Comparison of ENCODE assay signal across 9 mouse cellular contexts in the genomic region with DNA sequence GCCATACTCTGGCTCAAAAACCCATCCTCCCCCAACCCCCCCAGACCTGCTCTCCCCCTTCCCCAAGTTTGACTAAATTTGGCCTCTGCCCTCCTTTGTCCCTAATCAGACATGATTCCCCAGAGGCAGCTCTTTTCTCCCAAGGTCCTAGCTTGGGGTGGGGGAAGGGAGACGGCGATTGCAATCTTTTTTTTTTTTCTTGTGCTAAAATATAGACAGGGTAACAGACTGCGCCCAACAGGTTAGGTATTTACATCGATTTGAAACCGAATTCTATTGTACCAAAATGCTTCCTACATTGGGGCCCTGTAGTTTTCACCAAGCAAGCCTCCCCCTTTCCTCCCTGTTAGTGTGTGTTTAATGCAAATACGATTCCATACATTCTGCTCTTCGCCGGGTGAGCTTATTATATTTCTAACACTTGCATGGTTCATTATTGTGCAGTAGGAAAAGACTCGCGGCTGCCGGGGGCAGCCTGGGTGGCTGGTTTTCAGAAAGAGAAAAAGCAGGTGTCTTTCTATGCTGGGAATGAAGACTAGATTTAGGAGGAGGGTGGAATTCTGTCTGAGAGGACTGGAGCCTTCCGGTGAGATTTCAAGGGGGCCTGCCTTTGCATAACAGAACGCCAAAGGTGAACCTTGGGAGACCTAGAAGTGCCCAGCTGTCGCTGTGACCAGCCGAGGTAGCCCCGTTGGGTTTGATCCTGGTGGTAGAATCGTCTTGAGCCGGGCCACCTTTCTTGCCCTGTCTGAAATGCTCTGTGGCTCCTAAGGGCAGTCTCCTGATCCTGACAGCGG.
DNase-seq lines count a peak whose midpoint lies in the region; ATAC-seq and TF ChIP-seq lines count a peak whose summit lies in the region.
"Had no signal": no experiment of that assay in that cellular context is flagged by ENCODE, and none has a peak within 500 bp of the region (broad histone marks: within the 10 kb centered on the region; RNA-seq: fewer than 3 reads in every experiment).

No protein-coding gene starts in this region.

- H3K9ac ChIP-seq in heart, embryonic 12.5 days, result peak overlapping the region; percentile 93
- peak overlapping the region; percentile 77 for H3K9ac ChIP-seq in hindbrain, embryonic 15.5 days
- peak overlapping the region; percentile 100 for H3K9ac ChIP-seq in midbrain, embryonic 13.5 days (replicated peaks)

- 20% methylated on average over 19 of the region's 19 CpGs for WGBS in heart, embryonic 12.5 days
- WGBS in hindbrain, embryonic 15.5 days, result 16% methylated on average over 19 of the region's 19 CpGs
- WGBS in midbrain, embryonic 13.5 days, result 7% methylated on average over 19 of the region's 19 CpGs

- intact Hi-C loops in heart, postnatal 10 days (cut with DNase I), result loop anchor here (5.0 kb wide), 3 partner anchors 101 to 199 kb away; no protein-coding TSS in a partner anchor
- intact Hi-C loops in left cerebral cortex, postnatal 36 days (cut with DNase I), result no loop called here

- no peaks in the 10 kb centered on the region for H3K36me3 ChIP-seq in heart, embryonic 12.5 days
- no peaks in the 10 kb centered on the region for H3K36me3 ChIP-seq in hindbrain, embryonic 15.5 days
- no peaks in the 10 kb centered on the region for H3K36me3 ChIP-seq in midbrain, embryonic 13.5 days

- no peaks in the 10 kb centered on the region for H3K9me3 ChIP-seq in heart, embryonic 12.5 days (replicated peaks)
- H3K9me3 ChIP-seq in hindbrain, embryonic 15.5 days, result no peaks in the 10 kb centered on the region
- H3K9me3 ChIP-seq in midbrain, embryonic 13.5 days, result no peaks in the 10 kb centered on the region

- H3K4me3 ChIP-seq in heart, embryonic 12.5 days, result peak overlapping the region; percentile 90
- H3K4me3 ChIP-seq in hindbrain, embryonic 15.5 days, result peak overlapping the region; percentile 62
- peak overlapping the region; percentile 83 for H3K4me3 ChIP-seq in midbrain, embryonic 13.5 days (replicated peaks)

- ATAC-seq in heart, embryonic 12.5 days (ENCODE audit: insufficient number of reproducible peaks, low FRiP score), result no peak
- no peak for ATAC-seq in hindbrain, embryonic 15.5 days (ENCODE audit: low FRiP score, low read depth)
- no peak for ATAC-seq in midbrain, embryonic 13.5 days
- ATAC-seq: CD4-positive, CD25-positive, alpha-beta regulatory T cell, adult 4 months had no signal

- H3K27me3 ChIP-seq in heart, embryonic 12.5 days (replicated peaks), result no peaks in the 10 kb centered on the region
- peaks cover 12% of the 10 kb centered on the region for H3K27me3 ChIP-seq in hindbrain, embryonic 15.5 days
- H3K27me3 ChIP-seq in midbrain, embryonic 13.5 days, result no peaks in the 10 kb centered on the region

- H3K4me1 ChIP-seq in heart, embryonic 12.5 days (replicated peaks), result peaks cover 87% of the 10 kb centered on the region
- H3K4me1 ChIP-seq in hindbrain, embryonic 15.5 days (replicated peaks), result peaks cover 75% of the 10 kb centered on the region
- peaks cover 97% of the 10 kb centered on the region for H3K4me1 ChIP-seq in midbrain, embryonic 13.5 days (replicated peaks)

- no peak for TF ChIP-seq CTCF in brain, embryonic 14.5 days (IDR thresholded peaks at IDR 0.05; ENCODE audit: borderline replicate concordance, extremely low read depth, insufficient read depth, insufficient read length)

- peak overlapping the region; percentile 91 for H3K27ac ChIP-seq in heart, embryonic 12.5 days (ENCODE audit: poor library complexity, severe bottlenecking)
- peak overlapping the region; percentile 93 for H3K27ac ChIP-seq in hindbrain, embryonic 15.5 days (replicated peaks)
- H3K27ac ChIP-seq in midbrain, embryonic 13.5 days, result peak overlapping the region; percentile 100

- H3K4me2 ChIP-seq in heart, embryonic 12.5 days, result peak overlapping the region; percentile 92
- H3K4me2 ChIP-seq in hindbrain, embryonic 15.5 days, result peak overlapping the region; percentile 96
- peak overlapping the region; percentile 85 for H3K4me2 ChIP-seq in midbrain, embryonic 13.5 days (replicated peaks)

- no peak for DNase-seq in heart, postnatal 10 days
- peak; percentile 49 for DNase-seq in brain, embryonic 14.5 days (ENCODE audit: low read depth)
- DNase-seq in cerebellum, postnatal 25 days, result no peak
- DNase-seq in left cerebral cortex, postnatal 36 days (ENCODE audit: low spot score in 2 of 2), result no peak
- no peak for DNase-seq in left cerebral cortex, adult 8-10 months (ENCODE audit: low spot score in 2 of 2)

- TF ChIP-seq POLR2A in brain, embryonic 14.5 days (IDR thresholded peaks at IDR 0.05; ENCODE audit: borderline replicate concordance, extremely low read depth, insufficient read depth, insufficient read length, poor library complexity, severe bottlenecking), result no peak
